In the genomic region with DNA sequence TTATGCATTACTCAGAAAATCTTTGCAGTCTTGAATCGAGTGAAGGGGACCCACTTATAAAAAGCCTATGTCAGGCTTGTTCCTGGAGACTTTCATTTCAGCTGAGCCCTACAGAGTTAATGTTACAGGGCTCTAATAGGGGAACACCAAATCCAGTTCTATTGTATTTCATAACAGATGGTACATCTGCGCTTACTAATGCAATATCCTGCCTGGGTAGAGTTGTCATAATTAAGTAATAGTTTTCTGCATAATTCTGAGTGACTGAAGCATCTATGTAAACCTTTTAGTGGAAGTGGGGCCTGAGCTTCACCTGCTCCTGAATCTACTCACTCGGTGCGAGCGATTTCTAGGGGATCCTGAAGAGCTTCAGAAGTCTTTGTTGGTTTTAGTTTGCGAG, we compare ENCODE assay signal across 22 mouse cellular contexts.
"Had no signal": no experiment of that assay in that cellular context is flagged by ENCODE, and none has a peak within 500 bp of the region (broad histone marks: within the 10 kb centered on the region; RNA-seq: fewer than 3 reads in every experiment).

No protein-coding gene starts in this region.

- H3K27ac ChIP-seq: limb, embryonic 10.5 days; limb, embryonic 13.5 days; liver, embryonic 12.5 days; liver, embryonic 15.5 days; lung, embryonic 15.5 days; midbrain, embryonic 12.5 days; midbrain, embryonic 15.5 days; neural tube, embryonic 12.5 days; neural tube, embryonic 15.5 days had no signal

- H3K4me3 ChIP-seq: limb, embryonic 10.5 days; limb, embryonic 13.5 days; liver, embryonic 12.5 days; liver, embryonic 15.5 days; lung, embryonic 15.5 days; midbrain, embryonic 12.5 days; midbrain, embryonic 15.5 days; neural tube, embryonic 12.5 days; neural tube, embryonic 15.5 days had no signal

- ATAC-seq: inflammation-experienced regulatory T-cells, adult 6 months; intestine, embryonic 16.5 days; liver, embryonic 12.5 days; midbrain, embryonic 15.5 days had no signal

- DNase-seq: kidney, adult 18-20 months; kidney, adult 9 months; kidney, postnatal 14 days; liver; lung, postnatal 10 days; right cerebral cortex, adult 18-20 months; right cerebral cortex, postnatal 14 days; right cerebral cortex, postnatal 4 days; thymus, adult 2 months; thymus, postnatal 14 days; thymus, postnatal 4 days had no signal
